Mouse (Mus musculus) megakaryocyte-erythroid progenitor cell, adult 5-6 weeks (primary cell): ENCODE results near the gene Olr1. TPM values are rescaled to one million over a fixed set of nuclear protein-coding genes. Genes with fewer than 3 reads are reported as not detected.

ENCODE experiments used
- ATAC-seq: replicated peaks from 2 replicates; pipeline ENCODE4 v1.8.0; 2016; ENCODE audit warnings: mild to moderate bottlenecking, inconsistent platforms; ENCODE audit not compliant: severe bottlenecking, poor library complexity, low FRiP score, low TSS enrichment
- total RNA-seq, 2 experiments: library from RNA; stranded (forward) in 1 of 2; stranded (reverse) in 1 of 2; fragments of 200-1000, 215-1000 nt in 1 of 2; fragments of >200 nt in 1 of 2; fragmentation: Nextera tagmentation in 1 of 2; gene quantifications; 2 replicates each; pipeline ENCODE4 v1.2.3; 2014 to 2017

The Olr1 gene
- total RNA-seq (2014; fragmentation: Nextera tagmentation) = not detected in 2 replicates
- total RNA-seq (2017) = 0.30 and 4.9 TPM in 2 replicates

- ATAC-seq = no peak
Observed at GRCm38 (mm10) chr6:129507024-129507423, at the start of gene Olr1. Olr1 (minus strand) TSS chr6:129507165.

DNA sequence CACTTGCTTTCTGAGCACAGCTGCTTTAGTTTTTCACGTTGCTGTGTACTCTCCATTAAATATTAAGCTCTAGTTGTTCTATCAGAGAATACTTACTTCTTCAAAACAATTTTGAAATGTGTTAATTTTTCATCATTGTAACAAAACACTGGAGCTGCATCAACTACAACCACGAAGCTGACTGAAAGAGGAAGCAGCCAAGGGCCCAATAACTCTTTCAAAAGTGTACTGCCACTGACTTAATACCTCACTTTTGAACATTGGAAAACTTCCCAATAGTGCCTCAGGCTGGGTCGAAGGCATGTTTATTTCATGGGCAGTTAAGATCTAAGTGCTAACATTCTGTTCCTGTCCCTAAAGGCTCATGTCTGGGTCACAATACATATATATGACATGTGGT, 41.0 kb upstream of the Olr1 start:
- no peak for ATAC-seq

- ATAC-seq = no peak
Observed at GRCm38 (mm10) chr6:129547277-129547676, 40.3 kb upstream of the Olr1 start.

DNA sequence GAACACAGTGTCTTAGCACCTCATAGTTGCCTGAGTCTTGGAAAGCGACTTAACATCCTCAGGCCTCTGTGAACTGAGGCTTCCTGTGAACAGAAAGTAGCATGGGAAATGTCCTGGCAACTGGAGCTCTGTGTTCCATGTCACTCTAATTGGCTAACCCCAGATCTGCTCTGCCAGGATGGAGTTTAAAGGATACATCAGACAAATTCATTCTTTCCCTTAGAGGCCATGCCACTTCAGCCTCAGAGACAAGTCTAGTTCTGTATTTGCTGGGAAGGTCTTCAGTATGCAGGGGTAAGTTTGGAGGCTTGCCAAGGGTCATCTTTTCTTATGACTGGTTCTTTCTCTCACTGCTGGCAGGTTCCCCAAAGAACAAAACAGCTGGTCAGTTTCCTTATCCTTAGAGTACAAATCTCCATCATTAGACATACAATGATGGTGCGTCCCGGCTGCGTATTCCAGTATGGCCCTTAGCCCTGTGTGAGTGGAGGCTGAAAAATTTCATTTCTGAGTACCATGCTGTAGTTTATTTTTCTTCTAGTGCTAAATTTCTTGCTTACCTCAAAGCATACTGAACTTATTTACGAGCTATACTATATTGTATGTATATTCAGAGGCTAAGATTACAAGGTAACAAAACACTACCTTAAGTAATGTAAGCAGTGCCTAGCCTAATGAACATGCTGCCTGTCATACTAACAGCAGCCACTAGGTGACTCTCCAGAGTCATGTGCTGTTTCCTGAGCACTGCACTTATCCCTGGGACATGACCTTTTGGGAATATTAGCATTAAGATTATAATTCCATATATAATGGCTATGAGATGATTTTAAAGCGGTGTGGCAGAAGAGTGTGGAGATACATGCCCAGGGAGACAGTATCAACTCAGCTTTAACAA, 37.0 kb upstream of the Olr1 start:
- peak; percentile 87 for ATAC-seq

DNA sequence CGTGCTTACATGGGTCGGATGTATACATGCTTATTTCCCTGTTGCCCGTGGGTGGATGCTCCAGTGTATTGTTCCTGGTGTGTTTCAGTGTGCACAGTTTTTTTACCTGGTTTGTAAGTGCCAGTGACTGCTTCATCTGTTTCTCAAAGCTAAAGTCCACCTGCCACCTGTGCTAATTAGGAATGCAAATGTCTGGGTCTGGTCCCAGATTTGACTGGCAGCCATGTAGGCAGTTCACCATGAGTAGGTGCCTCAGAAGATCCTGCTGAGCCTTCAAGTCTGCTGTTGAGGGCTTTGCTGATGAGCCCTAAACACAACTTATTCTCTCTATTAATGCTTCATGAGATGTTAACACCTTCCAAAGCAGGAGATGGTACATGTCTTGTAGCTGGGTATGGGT, 35.6 kb upstream of the Olr1 start:
- ATAC-seq = no peak

GRCm38 (mm10) chr6:129541931-129542330, 35.0 kb upstream of the Olr1 start:
- ATAC-seq = no peak

GRCm38 (mm10) chr6:129538555-129538954, 31.6 kb upstream of the Olr1 start:
- no peak for ATAC-seq

DNA sequence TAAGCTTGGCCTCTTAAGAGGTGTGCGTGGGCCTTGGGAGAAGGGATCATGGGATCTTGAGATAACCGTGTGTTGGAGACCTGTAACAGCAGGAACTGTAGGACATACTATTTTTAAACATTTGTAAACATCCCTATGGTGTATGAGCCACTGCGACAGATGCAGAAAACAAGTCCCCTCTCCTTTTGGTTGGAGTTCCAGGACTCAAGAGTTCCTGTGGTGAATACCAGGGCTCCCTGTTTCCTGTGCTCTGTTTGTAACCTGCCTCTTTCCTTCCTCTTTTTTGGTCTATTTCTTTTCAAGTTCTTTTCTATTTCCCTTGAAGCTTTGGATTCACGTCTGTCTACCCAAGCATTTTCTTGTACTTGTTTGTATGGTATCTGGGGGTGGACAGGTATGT, 28.8 kb upstream of the Olr1 start:
- no peak for ATAC-seq

DNA sequence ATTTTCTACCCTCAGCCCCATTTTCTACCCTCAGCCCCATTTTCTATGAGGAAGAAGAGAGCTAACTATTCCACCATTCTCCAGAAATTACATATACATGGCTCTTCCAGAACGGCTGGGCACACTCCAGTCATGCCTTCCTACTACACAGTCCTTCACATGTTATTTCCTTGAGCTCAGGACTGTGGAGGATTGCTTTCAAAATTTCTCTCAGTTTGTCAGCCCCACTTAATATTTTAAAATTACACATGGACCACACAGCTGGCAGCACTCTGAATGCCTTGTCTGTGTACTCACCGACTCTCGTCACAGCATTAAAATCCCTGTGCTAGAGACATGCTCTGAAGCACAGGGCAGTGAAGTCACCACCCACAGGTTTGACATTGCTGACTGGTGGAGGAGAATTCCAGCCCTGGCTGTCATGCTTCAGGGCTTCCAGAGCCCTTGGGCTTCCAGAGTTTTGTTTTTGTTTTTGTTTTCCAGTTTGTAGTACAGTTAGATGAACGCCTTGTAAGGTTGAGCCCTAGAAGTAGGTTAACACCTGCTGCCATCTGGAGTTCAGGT, 27.7 kb upstream of the Olr1 start:
- ATAC-seq = no peak

DNA sequence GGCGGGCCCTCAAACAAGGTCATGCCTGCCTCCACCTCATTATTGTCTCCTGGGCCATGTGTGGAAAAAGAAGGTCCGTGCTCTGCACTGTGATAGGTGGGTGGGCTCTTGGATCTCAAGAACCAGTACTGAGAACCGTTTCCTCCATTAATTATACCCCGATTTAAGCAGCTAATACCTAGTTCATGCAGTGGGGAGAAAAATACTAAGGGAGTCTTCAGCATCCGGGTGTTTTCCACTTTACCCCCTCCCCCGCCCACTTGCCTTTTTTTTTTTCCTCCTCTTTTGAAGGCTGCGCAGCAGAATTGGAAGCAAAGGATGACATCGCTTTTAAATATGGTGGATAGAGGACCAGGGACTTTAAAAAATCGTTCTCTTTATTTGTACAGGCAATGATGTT, 27.1 kb upstream of the Olr1 start:
- no peak; the same call in 1 of the 2 replicates for ATAC-seq

- peak; percentile 74 for ATAC-seq
Observed at GRCm38 (mm10) chr6:129532942-129533860, 26.2 kb upstream of the Olr1 start, which contains the start of gene Gabarapl1. Gabarapl1 (plus strand) TSS chr6:129533160.

- ATAC-seq = peak; percentile 15; the same call in 1 of the 2 replicates
Observed at GRCm38 (mm10) chr6:129532556-129532941, 25.6 kb upstream of the Olr1 start.

- ATAC-seq = no peak
Observed at GRCm38 (mm10) chr6:129530261-129530660, 23.3 kb upstream of the Olr1 start.

DNA sequence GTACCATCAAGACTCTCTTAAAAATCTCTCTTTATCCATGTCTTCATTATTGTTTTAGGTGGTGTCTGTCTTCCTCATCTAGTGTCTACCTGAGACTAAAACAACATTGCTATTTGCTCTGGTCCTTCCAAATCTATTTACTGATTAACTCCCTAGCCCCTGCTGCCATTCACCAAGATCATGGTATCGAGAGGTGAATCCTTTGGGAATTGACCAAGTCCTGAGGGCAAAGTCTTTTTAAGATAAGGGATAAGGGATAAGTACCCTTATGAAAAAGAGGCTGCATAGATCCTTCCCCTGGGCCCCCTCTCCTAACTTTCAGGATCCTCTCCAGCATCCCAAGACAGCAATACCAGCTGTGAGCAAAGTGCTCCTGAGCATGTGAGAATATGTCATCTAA, 22.6 kb upstream of the Olr1 start:
- no peak for ATAC-seq

GRCm38 (mm10) chr6:129527416-129527815, 20.5 kb upstream of the Olr1 start:
- ATAC-seq = no peak

DNA sequence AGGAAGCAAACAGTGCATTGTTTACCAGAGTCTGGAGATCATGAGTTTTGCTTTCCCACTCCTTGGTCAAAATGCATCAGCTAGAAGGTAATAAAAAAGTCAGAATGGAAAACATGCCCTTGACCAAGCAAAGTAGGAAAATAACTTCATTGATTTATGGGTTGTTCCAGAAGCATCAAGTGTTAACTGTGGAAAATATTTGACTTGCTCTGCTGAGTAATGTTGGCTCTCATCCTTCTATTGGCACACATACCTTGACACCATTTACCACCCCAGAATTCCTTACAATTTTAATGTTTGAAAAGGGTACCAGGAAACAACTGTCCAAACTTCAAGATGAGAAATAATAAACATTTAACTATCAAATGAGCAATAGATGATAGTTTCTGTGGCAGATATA, 19.1 kb upstream of the Olr1 start:
- no peak for ATAC-seq

GRCm38 (mm10) chr6:129517752-129518408, 10.9 kb upstream of the Olr1 start:
- ATAC-seq = peak; percentile 93

DNA sequence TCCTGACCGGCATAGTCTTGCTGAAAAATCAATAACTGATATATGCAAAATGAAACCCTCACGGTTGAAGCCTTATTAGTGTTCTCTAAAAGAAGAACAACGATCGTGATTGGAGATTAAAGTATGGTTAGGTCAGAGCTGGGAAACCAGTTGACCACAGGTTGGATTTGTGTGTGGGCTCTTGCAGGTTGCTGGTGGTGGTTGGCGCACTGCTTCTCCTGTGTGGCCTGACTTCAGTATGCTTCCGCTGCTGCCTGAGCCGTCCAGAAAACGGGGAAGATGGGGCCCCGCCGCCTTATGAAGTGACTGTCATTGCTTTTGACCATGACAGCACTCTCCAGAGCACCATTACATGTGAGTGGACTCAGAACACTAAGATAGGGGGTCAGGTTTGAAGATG, 9.4 kb upstream of the Olr1 start:
- ATAC-seq = no peak

GRCm38 (mm10) chr6:129515068-129515467, 8.1 kb upstream of the Olr1 start:
- no peak for ATAC-seq
